Mouse (Mus musculus) layer of hippocampus, adult 18-20 months (tissue): ENCODE results near the gene Klc4. TPM values are rescaled to one million over a fixed set of nuclear protein-coding genes. Genes with fewer than 3 reads are reported as not detected.
A peak's percentile ranks its signal among the peaks of the same experiment; 100 is the strongest.

Experiments used
- DNase-seq, 2 experiments: peaks; one replicate each; pipeline ENCODE4 v3.0.0; 2022; ENCODE audit warnings: low spot score in 2 of 2
- total RNA-seq, 2 experiments: library from RNA; stranded (reverse); gene quantifications; 2 replicates each; pipeline ENCODE4 v1.2.3; 2021

Klc4 gene
- total RNA-seq, 2 experiments from 2014 or later, result 22.4 to 22.6 TPM

DNA sequence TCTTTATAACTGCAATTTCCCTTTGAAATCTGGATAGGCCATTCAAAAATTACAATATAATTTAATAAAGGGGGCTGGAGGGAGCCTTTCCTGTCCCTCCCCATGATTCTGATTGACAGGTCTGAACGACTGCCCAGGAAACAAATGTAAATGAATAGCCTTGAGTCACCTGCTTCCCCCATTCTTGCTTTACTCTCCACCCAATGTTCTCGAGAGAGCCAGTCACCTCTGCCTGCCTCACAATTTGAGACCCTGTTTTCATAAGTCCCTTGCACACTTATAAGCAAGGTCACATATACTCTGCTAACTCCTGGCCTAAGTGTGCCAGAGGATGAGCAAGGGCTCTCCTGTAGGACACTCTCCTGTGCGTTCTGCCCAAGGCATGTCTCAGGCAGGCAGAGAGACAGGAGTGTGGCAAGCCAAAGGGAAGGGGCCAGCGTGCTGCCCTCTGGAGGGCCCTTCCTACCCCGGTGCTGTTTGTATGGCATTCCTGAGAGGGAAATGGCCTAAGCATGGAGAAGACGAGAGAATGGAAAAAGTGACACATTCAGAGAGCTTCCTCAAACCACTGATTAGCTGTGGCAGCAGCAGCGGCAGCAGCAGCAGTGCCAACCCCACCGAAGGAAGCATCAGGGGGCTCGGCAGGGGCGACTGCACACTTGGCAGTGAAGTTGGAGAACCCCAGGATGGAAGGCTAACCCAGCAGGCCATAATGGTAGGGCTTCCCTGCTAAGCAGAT lies 21.8 kb downstream of the Klc4 start:
- no peak for DNase-seq

DNA sequence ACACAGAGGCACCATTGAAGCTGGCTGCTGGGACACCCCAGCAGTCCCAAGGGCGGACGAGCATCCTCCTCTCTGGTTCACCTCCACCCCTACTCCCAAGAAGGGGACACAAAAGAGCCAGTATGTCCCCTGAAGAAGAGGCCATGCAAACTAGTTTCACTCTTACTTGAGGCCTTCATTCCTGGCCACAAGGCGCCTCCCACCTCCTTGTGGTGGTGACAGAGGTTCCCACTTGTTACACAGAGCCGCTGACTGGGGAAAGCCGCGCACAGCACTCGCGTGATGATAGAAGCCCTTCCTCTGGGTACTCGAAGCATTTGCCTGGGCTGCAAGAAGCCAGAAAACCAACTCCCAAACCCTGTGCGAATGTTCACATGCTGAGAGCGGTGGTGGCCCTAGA lies 23.6 kb downstream of the Klc4 start:
- no peak for DNase-seq

DNA sequence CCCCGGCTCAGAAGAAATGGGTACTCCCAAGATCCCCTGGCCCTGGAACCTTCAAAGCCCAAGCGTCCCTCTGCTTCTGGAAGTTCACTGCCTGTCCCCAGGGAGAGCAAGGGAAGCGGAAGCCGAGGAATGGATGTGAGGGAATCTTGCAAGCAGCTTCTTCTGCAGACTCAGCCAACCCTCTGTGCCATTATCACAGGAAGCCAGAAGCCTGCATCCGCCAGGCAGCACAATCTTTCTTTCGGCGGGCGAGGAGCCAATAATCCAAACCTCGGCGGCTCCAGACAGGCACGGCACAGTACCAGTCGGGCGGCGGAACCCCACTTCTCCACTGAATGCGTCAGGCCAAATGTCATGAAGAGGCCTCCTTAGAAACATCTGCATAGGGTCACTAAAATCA lies 24.5 kb downstream of the Klc4 start:
- peak; percentile 35 to 60 for DNase-seq

DNA sequence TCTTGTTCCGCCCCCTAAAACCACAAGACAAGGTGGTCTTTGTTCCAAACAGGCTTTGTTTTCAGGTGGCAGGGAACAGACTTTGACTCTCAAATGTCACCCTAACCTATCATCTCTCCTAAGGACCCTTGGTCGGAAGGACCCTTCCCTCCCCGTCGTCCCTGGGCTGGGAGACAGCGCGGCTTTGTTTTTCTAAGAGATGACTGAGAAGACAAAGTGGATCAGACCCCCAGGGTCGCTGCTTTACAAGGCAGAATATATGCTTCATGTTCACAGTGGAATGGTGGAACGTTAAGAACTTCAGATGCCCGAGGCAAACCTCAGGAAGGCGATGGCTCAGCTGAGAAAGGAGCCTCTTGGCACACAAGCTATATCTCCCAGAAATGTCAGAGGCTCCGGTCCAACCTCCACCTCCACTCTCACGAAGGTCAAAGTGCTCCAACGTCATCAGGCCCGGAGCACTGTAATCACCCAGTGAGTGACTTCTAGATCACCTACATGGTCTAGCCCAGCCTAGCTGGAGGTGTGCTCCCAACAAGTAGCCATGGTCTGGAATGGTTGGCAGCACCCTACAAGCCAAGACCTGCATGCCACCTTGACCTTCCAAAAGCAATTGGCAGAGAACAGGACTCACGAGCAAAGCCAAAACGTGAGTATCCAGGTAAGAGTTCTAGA lies 26.0 kb downstream of the Klc4 start:
- DNase-seq, result no peak

DNA sequence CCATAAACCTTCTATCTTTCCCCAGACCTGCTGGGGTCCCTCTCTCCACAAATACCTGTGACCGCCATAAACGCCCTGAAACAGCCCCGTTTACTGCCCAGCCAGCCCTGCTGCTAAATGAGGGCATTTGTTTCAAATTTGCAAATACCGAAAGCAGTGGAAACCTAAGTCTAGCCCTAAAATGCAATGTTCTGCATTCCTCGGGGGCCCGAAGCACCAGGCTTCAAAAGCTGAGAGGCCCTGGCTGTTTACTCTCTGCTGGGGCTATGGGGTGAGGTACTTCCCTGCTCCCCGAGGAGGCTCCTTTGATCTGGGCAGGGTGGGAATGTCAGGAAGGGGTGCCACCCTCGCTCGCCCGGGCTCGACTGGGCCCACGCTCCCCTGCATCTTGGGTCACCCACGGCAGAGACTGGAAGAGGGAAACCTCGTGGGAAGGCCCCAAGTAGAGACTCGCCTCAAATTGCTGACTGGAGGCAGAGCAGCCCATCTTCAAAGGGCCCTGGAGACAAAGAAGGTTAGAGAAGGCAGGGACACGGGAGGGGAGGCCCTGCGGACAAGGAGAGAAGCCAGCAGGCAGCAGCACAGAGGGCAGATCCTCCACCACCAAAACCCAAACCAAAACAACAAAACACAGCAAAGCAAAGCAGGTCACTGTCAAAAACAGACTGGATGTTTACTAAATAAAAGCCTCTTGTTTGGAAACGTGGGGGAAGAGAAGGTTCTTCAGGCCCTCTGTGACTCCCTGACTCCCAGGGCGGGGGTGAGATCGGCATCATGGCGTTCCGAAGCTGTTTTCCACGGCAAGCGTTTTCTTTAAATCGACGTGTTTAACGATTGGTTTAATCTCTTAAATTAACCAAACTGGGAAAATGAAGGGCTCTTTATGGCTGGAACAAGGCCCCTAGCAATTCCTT lies 26.8 kb downstream of the Klc4 start:
- no peak for DNase-seq

DNA sequence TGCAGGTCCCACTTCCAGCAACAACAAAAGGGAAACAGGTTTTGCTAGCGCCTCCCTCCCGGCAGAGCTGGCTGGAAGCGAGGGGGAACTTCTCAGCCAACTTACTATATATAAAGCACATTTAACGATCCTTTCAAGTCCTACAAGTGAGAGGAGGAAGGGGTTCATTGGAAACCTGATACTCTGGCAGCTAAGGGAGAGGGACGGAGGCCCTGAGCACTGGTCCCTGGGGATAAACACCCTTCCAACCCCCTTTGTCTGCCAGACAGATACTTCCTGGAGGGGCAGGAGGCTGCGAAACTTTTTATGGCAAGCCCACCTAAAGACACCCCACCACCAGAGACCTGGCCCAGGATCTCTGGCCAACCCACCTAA lies 27.4 kb downstream of the Klc4 start:
- no peak for DNase-seq

DNA sequence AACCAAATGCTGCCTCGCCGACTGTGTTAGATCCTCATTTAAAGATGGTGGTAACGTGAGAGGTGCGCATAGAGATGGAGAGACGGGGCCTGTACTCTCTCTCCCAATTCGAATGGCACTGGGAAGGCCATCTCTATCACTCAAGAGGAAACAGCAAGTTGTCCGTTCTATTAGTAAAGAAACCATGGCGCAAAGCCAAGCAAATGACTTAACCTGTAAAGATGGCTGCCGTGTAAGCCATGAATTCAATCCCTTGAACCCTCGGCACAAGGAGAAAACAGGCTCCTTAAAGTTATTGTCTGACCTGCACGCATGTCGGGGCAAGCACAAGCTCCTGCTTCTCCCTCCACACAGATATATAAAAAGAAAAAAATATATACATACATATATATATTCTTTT lies 28.0 kb downstream of the Klc4 start:
- DNase-seq, result no peak

DNA sequence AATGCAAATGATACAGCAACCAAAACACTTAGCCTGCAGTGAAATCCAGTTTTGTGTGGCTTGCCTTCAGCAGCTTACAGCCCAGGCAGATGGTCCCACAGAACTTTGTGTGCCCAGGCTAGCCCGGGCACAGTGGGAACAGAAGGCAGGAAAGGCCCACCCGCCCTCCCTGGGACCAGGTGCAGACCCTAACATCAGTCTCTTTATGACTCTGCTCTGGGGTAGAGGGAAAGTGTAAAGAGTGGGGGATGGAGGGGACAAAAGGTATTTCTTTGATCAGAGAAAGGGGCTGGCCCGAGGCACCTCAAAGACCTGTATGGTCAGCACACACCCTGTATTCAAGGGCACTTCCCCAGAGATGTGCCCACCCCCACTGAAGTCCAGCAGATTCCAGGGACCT lies 32.6 kb downstream of the Klc4 start:
- no peak for DNase-seq

DNA sequence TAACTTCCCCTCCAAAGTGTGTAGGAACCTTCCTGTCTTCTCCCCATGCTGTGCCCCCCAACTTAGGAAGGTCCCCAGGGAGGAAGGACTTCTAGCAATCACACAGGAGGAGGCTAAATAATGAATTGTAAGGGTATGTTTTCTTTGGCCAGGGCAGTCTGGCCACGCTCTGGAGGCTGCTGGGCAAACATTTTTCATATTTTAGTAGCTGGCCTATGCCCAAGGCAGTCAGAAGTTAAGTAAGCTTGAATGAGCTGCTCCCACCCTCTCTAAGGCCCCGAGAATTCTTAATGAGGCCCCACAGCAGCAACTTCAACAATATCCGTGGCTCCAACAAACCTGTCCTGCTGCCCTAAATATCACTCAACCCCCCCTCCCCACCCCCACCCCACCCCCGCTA lies 33.0 kb downstream of the Klc4 start:
- no peak for DNase-seq

DNA sequence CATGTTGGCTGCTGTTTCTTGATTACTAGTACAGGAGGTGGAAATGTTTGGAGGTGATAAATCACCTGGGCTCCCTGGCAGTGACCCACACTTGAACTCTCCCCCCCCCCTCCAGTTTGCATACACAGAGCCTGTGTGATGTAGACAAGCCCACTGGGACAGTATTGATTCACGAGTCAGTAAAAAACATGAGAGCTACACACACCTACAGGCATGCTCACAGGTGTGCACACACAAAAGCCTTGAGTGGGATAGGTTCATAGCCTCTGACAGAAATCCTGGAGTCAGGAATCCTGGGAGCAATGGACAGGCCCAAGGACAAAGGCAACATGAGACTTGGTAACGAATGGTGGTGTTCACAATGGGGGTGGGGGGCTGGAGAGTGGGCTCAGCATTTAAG lies 33.6 kb downstream of the Klc4 start:
- DNase-seq, result no peak

DNA sequence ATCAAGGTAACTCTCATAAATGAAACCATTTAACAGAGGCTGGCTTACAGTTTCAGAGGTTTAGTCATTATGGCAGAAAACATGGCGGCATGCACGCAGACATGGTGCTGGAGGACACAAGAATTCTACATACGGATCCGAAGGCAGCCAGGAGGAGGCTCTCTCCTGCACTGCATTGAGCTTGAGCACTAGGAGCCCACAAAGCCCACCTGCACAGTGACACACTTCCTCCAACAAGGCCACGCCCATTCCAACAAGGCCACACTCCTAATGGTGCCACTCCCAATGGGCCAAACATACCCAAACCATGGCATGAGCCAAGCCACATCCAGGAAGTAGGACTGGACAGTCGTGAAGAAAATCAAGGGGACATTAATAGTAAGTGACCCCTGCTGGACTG lies 34.5 kb downstream of the Klc4 start:
- DNase-seq, result no peak

DNA sequence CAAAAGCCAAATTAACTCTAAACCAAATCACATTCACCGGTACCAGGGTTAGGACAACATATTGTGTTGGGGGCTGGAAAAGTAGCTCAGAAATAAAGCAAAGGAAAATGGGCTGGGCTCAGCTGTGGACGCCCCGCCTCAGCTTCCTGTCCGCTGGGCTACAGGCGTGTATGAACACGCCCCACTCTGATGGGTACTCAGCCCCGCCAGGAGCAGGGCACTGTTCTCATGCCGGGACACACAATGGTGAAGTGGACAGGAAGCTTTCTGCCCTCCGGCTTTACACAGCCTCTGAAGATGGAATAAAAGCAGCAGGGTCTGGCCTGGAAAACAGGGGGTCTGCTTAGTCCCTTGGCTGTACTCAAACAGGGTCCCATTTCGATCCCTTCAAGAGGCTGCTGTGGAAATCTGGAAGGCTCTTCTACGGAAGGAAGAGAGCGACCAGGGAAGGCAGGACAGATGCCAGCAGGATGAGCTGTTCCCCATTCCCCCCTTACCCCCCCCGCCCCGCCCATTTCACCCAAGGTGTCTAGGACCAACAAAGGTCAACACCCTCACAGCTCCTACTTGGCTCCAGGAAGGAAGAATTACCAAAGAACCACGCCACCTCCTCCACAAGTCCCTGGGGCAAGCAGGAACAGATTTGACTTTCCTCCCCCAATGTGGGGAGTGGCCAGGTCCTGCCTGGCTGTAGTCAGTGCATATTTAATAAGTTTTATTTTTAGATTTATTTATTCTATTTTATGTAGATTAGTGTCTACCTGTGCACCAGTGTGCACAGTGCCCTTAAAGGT lies 35.9 kb downstream of the Klc4 start:
- no peak for DNase-seq

DNA sequence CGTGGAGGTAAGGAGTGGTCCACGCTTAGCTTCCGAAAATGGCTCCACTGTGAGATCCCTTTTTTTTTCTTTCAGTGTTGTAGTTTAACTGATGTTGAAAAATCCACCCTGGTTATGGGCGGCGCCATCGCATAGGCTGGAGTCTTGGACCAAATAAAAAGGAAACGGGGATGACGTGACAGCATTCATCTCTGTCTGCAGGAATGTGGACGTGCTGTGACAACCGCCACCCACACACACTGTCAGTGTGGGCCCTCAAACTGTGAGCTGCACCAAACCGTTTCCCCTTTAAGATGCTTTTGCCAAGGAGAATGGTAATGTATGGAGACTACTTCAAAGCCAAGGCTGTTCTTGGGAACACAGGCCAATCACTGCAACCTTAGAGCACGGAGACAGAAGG lies 39.8 kb downstream of the Klc4 start:
- no peak for DNase-seq

DNA sequence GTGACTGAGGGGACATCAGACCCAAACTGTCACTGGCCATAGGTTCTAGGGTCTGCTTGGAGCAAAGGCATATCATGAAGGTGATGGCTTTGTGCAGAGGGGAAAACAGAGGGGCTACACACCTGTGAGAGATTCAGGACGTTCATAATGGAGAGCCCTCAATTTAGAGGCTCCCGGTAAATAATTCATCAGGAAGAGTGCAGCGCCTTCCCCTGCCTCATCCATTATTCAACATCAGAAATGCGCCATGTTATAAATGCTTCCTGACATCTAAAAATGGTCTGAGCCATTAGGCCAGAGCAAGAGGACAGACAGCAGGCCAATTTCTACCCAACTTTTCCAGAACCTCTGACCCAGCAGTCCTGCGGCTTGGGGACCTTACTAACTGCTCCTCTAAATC lies 40.7 kb downstream of the Klc4 start:
- DNase-seq, result no peak

DNA sequence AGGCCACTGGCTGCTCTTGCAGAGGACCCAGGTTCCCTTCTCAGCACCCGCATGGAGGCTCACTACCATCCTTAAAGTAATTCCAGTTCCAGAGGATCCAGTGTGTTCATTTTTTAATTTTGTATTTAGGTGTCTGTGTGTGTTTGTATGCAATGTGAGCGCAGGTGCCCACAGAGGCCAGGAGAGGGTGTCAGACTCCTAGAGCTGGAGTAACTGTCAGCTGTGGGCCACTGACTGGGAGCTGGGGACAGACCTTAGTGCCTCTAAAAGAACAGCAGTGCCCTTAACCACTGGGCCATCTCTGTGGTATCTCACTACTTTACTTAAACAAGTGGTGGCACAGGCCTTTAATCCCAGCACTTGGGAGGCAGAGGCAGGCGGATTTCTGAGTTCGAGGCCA lies 42.6 kb downstream of the Klc4 start:
- no peak for DNase-seq

DNA sequence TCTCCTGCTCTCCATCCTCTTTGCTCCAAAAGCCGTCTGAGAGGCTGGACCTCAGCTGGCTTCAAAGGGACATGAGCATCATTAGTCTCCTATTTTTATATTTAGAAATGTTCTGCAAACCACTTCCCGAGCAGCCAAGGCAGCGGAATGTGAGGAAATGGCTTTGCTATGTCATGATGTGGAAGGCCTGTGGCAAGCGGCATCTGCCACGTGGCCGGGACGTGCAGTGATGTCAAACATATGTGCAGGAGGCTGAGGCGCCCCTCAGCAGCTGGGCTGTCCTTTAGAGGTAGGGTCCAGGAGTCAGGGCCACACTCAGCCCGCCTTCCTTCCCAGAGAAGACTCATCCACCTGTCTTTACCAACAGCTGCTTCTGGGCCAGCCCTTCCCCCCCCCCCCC lies 43.6 kb downstream of the Klc4 start:
- DNase-seq, result no peak

DNA sequence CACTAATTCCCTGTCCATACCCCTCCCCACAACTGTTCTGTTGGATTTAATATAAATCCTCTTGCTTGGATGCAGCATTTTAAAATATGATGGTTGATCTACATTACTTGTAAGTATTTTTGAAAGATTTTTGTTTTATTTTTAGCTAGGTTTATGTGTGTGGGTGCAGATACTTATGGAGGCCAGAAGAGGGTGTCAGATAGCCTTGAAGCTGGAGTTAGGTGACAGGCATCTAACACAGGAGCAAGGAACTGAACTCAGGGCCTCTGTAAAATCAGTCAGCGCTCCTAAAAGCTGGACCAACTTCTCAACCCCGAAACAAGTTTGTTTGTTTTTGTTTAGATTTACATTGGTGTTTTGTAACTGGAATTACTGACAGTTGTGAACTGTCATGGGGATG lies 45.3 kb downstream of the Klc4 start:
- DNase-seq, result no peak

DNA sequence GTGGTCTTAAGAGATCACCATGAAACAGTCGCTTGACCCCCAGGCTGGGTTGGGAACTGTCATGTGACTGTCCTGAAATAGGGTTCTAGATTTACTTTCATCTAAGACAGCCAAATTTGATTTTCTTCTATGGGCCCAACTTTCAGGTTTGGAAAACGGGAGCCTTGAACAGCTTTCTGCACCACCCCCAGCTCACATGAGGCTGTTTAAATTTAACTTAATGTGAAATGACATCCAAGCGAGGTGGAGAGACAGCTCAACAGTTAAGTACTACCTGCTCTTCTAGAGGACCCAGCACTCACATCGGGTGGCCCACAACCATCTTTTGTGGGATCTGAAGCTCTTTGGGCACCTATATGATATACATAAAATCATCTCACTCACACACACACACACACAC lies 46.9 kb downstream of the Klc4 start:
- DNase-seq, result no peak

DNA sequence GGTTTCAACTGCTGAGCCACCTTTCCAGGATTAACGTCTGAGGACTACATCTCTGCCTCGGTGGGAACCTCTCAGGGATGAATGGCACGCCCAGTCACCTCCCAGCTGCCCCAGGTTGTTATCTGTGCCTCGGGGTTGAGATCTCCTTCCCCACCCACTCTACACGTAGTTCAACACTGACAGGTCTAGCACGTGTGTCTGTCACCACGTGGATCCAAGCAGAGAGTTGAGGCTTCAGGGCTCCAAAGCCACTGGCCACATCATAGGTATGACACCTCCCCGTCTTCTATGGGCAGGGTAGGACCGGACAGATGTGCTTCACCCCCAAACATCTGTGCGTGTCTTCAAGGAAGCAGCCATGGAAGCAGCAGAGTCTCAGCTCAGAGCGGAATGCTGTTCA lies 47.9 kb downstream of the Klc4 start:
- no peak for DNase-seq

DNA sequence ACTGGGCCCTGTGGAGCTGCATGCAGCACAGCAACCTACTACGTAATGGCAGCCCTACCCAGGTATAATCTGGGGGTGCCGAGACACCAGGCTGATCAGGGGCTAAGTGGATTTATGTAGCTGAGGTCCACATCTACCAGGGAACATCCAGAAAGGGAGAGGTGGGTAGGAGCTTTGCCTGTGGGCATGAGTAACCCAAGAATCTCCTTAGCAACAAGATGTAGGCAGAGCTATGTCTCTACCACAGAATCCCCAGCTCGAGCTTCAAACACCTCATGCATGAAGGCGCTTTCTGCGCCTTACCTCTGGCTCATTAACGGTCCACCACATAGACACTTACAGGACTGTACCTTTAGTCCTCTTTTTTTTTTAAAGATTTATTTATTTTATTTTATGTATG lies 50.5 kb downstream of the Klc4 start:
- DNase-seq, result no peak

DNA sequence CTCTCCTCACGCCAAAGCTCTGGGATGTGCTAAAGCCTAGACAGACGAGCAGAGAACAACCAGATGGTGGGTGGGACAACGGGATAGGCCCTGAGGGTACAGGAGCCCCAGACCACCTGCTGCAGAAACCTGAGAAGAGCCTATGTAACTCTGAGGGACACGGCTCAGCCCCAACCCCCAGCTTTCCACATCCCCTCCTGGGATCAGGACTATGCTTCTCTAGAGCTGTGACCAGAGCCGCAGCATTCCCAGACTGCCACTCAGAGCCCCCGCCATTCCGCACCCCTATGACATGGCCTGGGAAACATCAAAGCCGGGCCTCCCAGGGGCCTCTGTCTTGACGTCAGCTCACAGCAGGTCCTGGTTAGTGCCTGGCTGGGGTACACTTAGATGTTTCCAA lies 51.2 kb downstream of the Klc4 start:
- peak in 1 of 2 experiments; percentile 29 for DNase-seq
